Mouse (Mus musculus): ENCODE measurements around the gene Pin1rt1.

GRCm38 (mm10) chr2:104750611-104751010 is 34.4 kb upstream of the Pin1rt1 start:
- TF ChIP-seq MEF2A (IDR thresholded peaks at IDR 0.05; ENCODE audit: borderline replicate concordance, low read depth, low read length) (no peak), CTCF (conservative IDR thresholded peaks at IDR 0.05 in 1 of 2, IDR thresholded peaks at IDR 0.05 in 1 of 2; ENCODE audit: low read depth in 2 of 2, low read length in 2 of 2) (peak; percentile 22 to 77; a peak in 2 of 4 replicates), TBP (conservative IDR thresholded peaks at IDR 0.05; ENCODE audit: low read depth, low read length) (no peak), ETS1 (conservative IDR thresholded peaks at IDR 0.05; ENCODE audit: low read depth, low read length) (no peak), EP300 (IDR thresholded peaks at IDR 0.05; ENCODE audit: low read length) (no peak), SIN3A (IDR thresholded peaks at IDR 0.05; ENCODE audit: low read length) (no peak), USF1 (IDR thresholded peaks at IDR 0.05; ENCODE audit: low read depth, low read length) (no peak), POLR2A (IDR thresholded peaks at IDR 0.05; ENCODE audit: low read depth, low read length) (no peak), HCFC1 (IDR thresholded peaks at IDR 0.05; ENCODE audit: low read depth, low read length) (no peak), SMC3 (IDR thresholded peaks at IDR 0.05; ENCODE audit: low read depth, low read length) (peak; percentile 75), CHD1 (IDR thresholded peaks at IDR 0.05; ENCODE audit: low read depth, low read length) (no peak), MAZ (IDR thresholded peaks at IDR 0.05; ENCODE audit: low read depth, low read length) (no peak), TCF12 (IDR thresholded peaks at IDR 0.05; ENCODE audit: low read depth, low read length) (no peak)

Measured in CH12.LX (cell line).